Mouse (Mus musculus): Measurements from ENCODE around the gene Pex14.

The Pex14 gene

DNA sequence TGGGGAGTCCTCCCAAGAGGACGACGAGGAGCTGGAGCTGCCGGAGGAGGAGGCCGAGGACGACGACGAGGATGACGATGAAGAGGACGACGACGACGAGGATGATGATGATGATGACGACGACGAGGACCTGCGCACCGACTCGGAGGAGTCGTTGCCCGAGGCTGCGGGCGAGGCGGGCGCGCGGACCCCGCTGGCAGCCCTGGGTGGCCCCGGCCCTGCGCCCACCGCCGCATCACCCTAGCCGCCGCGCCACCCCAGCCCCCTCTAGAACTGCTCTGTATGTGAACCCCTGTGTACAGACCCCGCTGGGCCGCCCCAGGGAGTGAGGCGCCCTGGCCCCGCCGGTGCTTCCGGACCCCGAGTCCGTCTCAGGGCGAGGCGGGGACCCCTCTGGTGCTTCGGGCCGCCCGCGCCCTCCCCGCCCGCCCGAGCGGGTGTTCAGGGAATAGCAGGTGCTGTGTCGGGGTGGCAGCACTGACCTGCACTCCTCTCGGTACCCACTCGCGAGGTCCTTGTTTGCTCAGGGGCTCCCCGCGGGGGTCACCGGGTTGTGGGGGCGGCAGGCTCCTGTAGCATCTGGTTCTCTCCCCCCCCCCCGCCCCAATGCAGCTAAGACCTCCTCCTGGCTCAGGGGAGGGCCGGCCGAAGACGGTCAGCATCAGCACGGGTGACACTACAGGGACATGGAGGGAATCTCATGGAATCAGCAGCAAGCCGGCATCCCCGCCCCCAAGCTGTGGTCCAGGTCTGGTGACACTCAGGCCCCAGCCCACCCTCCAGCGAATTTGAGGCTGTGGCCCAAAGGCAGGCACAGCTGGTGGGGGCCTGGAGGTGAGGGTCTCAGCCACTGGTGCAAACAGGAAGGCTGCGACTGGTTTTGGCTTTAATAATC lies 147.1 kb downstream of the Pex14 start:
- DNase-seq (ENCODE audit: low spot score): no peak

- peak; percentile 54 for DNase-seq (ENCODE audit: low spot score)
Observed at GRCm38 (mm10) chr4:148951821-148952291, 147.8 kb downstream of the Pex14 start.

- no peak for DNase-seq (ENCODE audit: low spot score)
Observed at GRCm38 (mm10) chr4:148950932-148951650, 148.6 kb downstream of the Pex14 start.

DNA sequence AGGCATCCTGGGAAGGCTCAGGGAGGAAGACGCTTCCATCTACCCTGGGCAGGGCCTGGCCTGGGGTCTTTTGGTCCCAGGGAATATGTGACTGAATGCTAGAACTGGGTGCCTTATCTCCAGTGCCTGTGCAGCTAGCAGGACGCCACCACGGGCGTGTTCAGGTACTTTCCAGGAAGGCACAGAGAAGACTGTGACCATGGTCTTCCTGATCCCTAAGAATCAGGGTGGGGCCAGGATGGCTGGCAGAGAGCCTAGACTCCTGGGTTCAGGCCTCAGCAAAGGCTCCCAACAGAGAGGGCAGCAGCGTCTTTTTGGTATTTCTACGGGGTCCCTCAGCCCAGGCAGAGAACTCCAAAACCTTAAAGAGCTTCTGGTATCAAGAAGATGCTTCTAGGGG lies 149.2 kb downstream of the Pex14 start:
- no peak for DNase-seq (ENCODE audit: low spot score)

- DNase-seq (ENCODE audit: low spot score): no peak
Observed at GRCm38 (mm10) chr4:148947833-148948388, 151.8 kb downstream of the Pex14 start.

DNA sequence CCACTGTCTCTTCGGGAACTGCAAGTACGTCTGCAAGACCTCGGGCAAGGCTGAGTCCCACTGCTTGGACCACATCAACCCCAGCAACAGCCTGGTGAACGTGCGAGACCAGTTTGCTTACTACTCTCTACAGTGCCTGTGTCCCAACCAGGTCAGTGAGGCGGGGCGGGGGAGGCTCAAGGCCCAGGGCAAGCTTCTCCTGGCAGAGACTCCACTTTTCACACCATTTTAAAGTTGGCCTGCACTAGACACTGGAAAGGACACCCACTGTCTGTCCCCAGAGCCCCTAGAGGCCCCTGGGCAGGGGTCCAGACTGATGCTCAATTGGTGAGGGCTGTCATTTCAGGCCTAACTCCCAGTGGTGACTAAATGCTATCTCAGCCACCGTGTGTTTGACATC lies 153.6 kb downstream of the Pex14 start:
- DNase-seq (ENCODE audit: low spot score): no peak

DNA sequence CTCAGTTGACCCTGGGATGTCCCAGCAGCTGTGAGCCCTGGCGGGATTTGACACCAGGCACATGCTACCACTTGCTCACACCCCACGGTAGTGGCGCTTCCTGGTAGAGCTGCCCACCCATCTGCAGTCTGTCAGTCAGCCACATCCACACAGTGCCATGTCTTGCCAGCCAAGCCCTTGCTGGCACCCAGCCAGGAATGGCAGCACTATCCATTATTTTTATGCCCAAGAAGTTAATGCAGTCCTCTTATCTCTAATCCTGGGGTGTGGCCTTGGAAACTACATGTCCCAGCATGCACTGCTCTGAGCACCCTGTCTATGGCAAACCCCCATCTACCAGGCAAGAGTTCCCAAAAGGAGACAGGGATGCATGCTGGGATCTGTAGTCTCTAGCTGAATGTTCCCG lies 154.2 kb downstream of the Pex14 start:
- no peak for DNase-seq (ENCODE audit: low spot score)

- DNase-seq (ENCODE audit: low spot score): no peak
Observed at GRCm38 (mm10) chr4:148943099-148943498, 156.6 kb downstream of the Pex14 start.

DNA sequence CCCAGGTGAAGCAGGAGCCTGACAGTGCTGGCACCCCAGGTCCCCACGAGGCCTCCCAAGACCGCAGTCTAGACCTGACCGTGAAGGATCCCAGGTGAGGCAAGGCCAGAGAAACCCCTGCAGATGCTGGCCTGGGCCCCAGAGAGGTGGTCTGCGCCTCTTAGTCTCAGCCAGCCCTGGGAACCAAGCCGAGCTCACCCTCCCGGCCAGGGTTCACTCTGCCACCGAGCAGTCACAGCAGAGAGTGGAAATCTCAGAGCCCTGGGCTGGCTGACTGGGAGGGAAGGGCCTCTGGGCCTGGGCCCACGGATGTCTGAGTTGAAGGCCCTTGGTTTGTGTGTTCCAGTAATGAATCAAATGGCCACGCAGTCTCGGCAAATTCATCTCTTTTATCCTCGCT lies 158.4 kb downstream of the Pex14 start:
- no peak for DNase-seq (ENCODE audit: low spot score)

- peak; percentile 92 for DNase-seq (ENCODE audit: low spot score)
Observed at GRCm38 (mm10) chr4:148940674-148941211, 158.9 kb downstream of the Pex14 start.

- no peak for DNase-seq (ENCODE audit: low spot score)
Observed at GRCm38 (mm10) chr4:148938546-148938945, 161.1 kb downstream of the Pex14 start.

GRCm38 (mm10) chr4:148936727-148937126 lies 162.9 kb downstream of the Pex14 start:
- no peak for DNase-seq (ENCODE audit: low spot score)

DNA sequence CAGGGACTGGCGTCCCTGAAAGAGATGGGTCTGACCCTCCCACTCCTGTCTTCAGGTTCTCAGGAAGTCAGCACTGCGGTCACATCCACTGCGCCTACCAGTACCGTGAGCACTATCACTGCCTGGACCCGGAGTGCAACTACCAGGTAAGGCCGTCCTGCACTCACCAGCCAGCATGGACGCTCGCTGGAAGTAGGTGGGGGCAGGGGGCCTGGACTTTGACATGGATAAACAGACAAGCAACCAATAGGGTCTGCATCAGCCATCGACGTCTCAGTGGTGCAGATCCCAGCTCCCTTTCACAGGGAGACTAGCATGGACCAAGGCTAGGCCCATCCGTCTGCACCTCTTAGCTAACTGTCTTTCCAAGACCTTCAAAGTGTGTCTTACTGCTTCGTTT lies 163.6 kb downstream of the Pex14 start:
- no peak for DNase-seq (ENCODE audit: low spot score)

- DNase-seq (ENCODE audit: low spot score): no peak
Observed at GRCm38 (mm10) chr4:148935211-148935610, 164.5 kb downstream of the Pex14 start.

DNA sequence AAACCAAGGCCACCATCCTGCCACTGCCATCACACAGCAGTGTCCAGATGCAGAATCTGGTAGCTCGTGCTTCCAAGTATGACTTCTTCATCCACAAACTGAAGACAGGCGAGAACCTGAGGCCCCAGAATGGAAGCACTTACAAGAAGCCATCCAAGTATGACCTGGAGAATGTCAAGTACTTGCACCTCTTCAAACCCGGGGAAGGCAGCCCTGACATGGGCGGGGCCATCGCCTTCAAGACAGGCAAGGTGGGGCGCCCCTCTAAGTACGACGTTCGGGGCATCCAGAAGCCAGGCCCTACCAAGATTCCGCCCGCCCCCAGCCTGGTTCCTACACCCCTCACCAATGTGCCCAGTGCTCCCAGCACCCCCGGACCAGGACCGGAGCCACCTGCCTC lies 166.6 kb downstream of the Pex14 start:
- no peak for DNase-seq (ENCODE audit: low spot score)

- no peak for DNase-seq (ENCODE audit: low spot score)
Observed at GRCm38 (mm10) chr4:148930721-148931229, 168.9 kb downstream of the Pex14 start.

DNA sequence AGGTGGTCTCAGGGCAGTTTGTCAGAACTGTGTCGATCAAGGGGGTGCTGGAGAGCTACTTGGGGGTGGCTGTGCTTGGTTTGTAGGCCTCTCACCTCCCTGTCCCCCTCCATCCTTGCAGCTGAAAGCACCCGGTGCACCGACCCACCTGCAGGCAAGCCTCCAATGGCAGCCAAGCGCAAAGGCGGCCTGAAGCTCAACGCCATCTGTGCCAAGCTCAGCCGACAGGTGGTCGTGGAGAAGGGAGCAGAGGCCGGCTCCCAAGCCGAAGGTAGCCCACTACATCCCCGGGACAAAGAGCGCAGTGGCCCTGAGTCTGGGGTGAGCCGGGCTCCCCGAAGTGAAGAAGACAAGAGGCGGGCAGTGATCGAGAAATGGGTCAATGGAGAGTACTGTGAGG lies 170.8 kb downstream of the Pex14 start:
- DNase-seq (ENCODE audit: low spot score): no peak

DNA sequence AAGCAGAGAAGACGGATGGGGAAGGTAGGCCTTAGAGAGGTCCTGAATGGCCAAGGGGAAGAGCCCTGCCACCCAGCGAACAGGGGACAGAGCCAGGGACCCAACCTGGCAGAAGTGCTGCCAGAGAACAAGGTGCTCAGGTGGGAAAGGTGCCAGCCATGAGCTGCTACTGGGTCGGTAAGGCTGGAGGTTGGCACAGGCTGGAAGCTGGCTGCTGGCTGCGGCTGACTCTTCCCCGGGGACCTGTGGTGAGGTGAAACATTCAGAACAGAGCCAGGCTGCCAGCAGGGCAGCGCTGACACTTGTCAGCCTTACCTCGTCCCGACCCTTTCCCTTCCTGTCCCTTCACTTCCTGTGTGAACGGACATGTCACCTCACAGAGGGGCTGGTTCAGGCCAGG lies 171.4 kb downstream of the Pex14 start:
- no peak for DNase-seq (ENCODE audit: low spot score)

- DNase-seq (ENCODE audit: low spot score): no peak
Observed at GRCm38 (mm10) chr4:148926459-148926858, 173.2 kb downstream of the Pex14 start.

DNA sequence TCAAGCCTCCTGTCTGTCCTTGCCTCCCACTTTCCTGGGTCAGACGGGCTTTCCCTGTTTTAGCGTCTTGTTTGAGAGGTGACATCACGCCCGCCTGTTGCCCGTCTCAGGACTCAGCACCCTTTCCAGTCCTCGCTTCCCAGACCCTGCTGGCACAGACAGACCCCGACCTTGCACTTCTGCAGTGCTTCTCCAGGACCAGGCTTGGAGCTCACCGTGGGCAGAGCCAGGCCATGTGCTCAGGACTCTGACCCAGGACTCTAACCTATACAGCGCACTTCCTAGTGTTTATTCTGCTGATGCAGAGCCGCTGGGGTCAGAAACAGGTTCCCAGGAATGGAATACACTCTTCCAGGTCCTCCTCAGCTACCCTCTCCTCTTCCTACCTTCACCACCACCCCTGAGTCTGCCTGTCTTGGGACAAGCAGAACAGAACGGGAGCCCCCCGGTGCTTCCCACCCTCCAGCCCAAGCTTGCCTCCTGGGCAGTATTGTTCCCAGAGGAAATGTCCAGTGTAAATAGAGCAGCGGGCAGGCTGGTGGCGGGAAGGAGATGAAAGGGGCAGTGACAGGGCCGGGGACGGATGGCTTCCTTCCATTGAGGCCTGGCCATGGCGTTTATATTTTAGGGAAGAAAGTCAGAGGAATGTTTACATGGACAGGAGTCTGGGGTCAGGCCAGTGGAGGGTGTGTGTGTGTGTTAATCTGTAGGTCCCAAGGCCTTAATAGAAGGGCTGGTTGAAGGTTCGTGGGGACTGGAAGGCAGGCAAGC lies 173.9 kb downstream of the Pex14 start:
- DNase-seq (ENCODE audit: low spot score): no peak

GRCm38 (mm10) chr4:148923976-148924375 lies 175.7 kb downstream of the Pex14 start:
- no peak for DNase-seq (ENCODE audit: low spot score)

DNA sequence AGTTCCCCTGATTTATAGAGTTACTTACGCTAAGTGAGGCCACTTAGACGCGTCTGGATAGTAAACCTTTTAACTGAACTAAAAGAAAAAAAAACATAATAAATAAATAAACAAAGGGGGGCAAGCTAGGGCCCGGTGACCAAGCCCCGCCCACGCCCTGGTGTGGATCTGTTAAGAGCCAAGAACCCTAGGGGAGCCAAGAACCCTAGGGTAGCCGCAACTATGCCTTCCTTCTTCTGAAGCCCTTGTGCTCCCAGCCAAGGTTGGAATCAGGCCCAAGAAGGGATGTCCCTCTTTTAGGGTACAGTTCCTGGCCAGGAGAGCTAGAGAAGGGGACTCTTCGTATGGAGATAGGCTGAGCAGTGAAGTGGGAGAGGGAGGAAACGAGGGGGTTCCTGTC lies 176.3 kb downstream of the Pex14 start:
- DNase-seq (ENCODE audit: low spot score): no peak

Measured in embryo, embryonic 10.5 days (tissue).